Mouse (Mus musculus): ENCODE data around the gene Nkiras1.
"Not testable (repeated sequence)": the region's sequence is repeated elsewhere in the genome, so short reads cannot be mapped to it uniquely, and the experiment has no call there.

The Nkiras1 gene

DNA sequence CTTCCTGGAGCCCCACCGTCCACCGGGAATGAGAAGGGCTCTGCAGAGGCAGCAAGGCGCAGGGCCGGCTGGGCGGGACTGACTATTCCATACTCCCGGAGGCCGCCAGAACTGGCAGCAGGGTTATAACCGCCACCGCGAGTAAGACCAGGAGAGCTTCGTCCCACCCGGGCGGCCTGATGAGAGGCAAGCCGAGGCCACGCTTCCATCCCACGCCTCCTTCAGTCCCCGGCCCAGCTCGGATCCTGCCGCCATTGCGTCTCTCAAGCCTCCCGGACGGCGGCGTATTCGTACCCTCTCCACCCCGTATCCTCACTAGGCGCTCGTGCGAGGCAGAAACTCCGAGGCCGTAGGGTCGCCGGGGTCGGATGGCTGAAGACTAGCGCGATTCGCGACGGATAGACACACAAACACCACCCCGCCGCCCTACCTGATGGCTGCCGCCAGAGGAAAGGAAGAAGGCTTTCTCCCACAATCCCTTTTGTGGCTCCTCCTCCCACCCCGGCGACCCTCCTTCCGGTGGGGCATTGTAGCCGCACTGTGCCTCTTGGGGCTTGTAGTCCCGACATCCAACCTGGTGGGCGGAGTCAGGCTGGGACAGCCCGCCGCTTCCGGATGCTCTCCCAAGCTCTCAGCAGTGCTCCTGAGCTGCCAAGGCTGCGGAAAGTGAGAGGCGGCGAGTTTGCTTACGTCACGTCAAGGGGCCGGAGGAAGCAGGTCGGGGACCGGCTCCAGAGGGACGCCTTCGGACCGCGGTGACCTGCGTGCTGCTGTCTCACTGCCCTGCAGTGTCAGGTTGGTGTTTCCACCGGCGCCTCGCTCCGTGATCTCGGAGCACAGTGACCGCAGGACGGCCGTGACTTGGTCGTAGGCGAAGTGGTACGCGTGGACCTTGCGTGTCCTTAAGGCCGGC is at the start of gene Nkiras1, which contains the start of gene Rpl15:
TSS of gene Nkiras1 (plus strand) at position 608 of the 913 bp plus-strand sequence.
TSS of gene Rpl15 (minus strand) at position 863 of the 913 bp plus-strand sequence.
- DNase-seq (ENCODE audit: low read depth): peak; percentile 98

DNA sequence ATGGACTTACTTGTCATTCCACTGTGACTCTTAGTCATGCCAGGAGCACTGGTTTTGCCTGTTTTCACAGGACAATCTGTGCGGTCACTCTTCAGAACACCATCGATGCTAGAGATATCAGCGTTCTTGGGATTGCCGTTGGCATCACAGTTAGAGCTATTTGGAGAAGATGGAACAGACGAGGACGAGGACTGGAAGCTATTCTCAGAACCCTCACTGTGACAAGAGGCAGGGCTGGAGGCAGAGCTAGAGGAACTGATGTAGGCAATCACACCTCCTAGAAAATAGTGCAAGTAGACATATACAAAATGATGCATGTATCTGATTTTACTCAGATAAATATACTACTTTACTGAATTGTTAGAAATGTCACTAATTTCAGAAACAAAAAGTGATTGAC is 49.0 kb upstream of the Nkiras1 start:
- DNase-seq (ENCODE audit: low read depth): no peak

DNA sequence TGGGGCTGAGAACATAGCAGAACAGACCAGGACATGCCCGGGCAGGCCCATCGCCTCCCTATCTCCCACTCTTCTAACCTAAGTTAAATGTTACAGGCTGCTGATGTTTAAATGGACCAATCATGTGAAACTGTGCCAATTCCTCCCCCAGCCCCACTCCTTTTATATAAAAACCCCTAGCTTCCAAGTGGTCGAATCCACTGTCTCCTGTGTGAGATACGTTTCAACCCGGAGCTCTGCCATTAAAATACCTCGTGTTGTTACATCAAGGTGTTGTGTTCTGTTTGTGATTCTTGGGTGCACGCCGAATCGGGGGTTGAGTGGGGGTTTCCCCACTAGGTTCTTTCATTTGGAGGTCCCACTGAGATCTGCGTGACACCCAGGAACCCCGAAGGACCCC is 45.5 kb upstream of the Nkiras1 start:
- DNase-seq (ENCODE audit: low read depth): not testable (repeated sequence)

GRCm38 (mm10) chr14:18226181-18226580 is 44.8 kb upstream of the Nkiras1 start:
- not testable (repeated sequence) for DNase-seq (ENCODE audit: low read depth)

- not testable (repeated sequence) for DNase-seq (ENCODE audit: low read depth)
Observed at GRCm38 (mm10) chr14:18229751-18230150, 41.2 kb upstream of the Nkiras1 start.

- DNase-seq (ENCODE audit: low read depth): not testable (repeated sequence)
Observed at GRCm38 (mm10) chr14:18231866-18232265, 39.1 kb upstream of the Nkiras1 start.

DNA sequence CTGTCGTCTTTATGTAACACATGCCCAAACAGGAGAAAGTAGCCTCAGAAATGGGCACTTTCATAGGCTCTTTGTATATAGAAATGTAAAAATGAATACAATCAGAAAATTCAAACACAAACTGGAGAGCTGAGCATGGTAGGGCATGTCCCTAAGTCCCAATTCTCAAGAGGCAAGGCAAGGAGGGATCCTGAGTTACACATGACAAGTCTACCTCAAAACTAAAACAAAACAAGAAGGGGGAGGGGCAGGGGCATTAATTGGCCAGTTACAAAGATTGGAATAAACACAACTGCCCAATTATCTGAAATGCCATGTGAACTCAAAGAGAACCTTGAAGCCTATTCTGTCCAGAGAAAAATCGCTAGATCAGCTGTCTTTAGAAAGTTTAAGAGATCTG is 37.9 kb upstream of the Nkiras1 start:
- DNase-seq (ENCODE audit: low read depth): no peak

DNA sequence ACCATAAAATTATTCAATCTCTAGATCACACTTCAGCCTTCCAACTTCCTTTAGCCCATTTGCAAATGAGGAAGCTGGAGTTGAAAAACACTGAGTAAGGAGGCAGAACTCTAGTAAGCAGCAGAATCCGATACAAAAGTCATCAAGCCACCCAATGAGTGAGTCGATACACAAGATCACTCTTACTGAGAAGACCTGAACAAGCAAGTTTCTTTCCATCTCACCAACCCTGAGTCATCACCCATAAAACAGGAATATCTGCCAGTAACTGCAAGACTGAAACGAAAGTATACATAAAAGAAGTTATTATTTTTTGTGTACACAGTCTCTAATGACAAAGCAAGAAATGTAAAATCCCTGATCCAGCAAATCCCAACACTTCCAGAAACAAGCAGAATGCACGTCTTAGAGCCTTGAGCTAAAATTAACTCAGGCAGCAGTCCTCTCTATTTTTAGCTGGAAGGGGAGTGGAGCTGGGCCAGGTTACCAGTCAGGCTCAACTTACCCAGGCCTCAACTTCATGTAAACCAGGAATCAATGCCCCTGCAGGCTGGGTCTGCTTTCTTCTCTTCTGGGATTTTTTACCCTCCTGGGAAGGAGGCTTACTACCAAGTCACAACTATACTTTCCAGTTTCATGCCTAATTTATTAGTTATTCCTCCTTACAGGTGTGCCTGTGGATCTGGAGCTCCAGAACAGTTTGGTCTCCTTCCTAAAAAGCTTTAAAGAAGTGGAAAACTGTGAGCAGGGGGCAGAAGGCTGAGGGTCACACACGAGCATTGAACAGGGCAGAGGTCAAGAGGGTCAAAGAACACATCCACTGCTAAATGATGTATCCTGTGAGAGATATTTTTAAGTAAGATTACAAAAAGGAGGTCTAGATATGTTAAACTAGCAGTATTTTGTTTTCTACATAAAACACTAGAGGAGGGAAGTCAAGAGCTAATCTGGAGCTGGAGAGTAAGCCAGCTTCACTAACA is 36.7 kb upstream of the Nkiras1 start:
- DNase-seq (ENCODE audit: low read depth): peak; percentile 57

DNA sequence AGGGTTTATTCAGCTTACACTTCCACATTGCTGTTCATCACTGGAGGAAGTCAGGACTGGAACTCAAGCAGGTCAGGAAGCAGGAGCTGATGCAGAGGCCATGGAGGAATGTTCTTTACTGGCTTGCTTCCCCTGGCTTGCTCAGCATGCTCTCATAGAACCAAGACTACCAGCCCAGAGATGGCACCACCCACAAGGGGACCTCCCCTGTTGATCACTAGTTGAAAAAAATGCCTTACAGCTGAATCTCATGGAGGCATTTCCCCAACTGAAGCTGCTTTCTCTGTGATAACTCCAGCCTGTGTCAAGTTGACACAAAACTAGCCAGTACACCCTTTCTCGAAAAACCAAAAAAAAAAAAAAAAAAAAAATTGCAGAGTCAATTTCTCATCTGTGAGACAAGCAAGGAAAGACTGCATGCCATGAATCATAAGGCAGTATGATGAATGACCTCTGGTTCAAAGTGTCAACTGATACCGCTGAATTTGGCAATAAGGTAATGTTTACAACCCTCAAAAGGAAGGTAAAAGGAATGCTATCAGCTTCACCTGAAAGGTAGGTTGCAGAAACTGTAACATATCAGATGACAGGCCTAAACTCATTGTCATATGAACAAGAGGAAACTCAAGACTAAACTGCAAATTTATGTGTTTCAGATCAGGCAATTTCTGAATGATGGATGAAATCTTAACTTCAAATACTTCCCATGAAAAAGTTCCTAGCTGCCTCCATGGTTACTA is 34.3 kb upstream of the Nkiras1 start:
- peak; percentile 19 for DNase-seq (ENCODE audit: low read depth)

- no peak for DNase-seq (ENCODE audit: low read depth)
Observed at GRCm38 (mm10) chr14:18237381-18237780, 33.6 kb upstream of the Nkiras1 start.

DNA sequence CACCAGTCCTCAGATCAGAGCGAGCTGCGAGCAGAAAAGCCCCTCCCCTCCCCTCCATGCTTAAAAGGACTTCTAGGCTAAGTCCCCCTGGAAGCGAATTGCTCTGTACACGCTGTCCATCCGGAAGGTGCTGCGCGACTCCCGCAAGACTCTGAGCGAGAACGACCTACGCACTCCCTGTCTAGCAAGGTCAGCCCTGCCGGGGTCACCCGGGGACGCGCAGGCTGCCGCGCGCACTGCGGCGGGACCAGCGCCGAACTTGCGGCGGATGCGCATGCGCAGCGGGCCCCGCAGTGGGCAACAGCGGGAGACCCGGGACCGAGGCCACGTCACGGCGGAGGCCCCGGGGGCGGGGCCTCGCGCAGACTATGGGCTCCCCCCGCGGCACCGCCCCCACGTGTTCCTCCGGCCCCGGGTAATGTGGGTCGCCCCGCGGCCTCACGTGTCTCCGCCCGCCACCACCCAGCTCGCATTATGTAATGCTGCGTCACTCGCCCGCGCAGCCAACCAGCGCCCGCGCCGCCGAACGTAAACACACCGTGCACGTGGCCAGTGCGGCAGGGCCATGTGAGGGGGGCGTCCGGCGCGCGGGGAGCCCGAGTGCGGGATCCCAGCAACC is 32.7 kb upstream of the Nkiras1 start:
- DNase-seq (ENCODE audit: low read depth): peak; percentile 88

GRCm38 (mm10) chr14:18238750-18239731 is 31.9 kb upstream of the Nkiras1 start, which contains the start of gene Nr1d2:
Nr1d2 (minus strand) TSS chr14:18239127.
- peak; percentile 99 for DNase-seq (ENCODE audit: low read depth)

- DNase-seq (ENCODE audit: low read depth): no peak
Observed at GRCm38 (mm10) chr14:18240132-18240531, 30.8 kb upstream of the Nkiras1 start.

GRCm38 (mm10) chr14:18241786-18242185 is 29.1 kb upstream of the Nkiras1 start:
- DNase-seq (ENCODE audit: low read depth): no peak

GRCm38 (mm10) chr14:18242638-18243130 is 28.3 kb upstream of the Nkiras1 start:
- no peak for DNase-seq (ENCODE audit: low read depth)

DNA sequence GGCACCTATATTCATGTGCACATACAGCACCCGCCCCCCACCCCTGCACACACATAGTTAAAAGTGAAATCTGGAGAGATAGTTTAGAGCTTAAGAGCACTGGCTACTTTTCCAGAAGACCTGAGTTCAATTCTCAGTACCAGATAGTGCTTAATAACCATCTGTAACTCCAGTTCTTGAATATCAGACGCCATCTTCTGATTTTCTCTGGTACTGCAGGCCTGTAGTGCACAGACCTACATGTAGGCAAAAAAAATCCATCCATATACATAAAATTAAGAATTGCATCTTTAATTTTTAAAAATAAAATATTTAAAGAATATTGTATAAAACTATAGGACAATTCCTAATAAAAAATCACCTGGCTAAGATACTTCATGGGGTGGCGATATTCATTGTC is 9.7 kb upstream of the Nkiras1 start:
- no peak for DNase-seq (ENCODE audit: low read depth)

- DNase-seq (ENCODE audit: low read depth): no peak
Observed at GRCm38 (mm10) chr14:18263427-18263826, 7.5 kb upstream of the Nkiras1 start.

GRCm38 (mm10) chr14:18269947-18270528 is 898 bp upstream of the Nkiras1 start:
- DNase-seq (ENCODE audit: low read depth): not testable (repeated sequence)

DNA sequence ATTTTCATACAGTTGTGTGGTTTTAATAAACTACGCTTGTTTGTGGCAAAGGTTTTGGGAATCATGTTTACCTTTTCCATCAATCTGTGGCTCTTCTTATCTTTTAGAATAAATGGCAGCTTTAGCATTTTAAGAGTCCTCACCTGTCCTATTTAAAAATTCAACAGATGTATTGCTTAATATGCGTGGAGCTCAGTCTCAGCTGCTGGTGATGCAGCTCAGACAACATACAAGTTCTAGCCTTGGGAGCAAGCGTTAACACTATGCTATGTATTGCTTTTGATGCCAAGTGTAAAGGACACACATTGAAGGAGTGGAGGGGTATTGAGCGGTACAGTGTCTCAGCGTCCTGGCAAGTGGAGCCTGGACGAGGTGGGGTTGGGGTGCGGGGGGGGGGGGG is 730 bp downstream of the Nkiras1 start:
- DNase-seq (ENCODE audit: low read depth): no peak

All from fibroblast of lung, adult 2 months (primary cell).